Mouse (Mus musculus) forebrain, embryonic 11.5 days (tissue): Measurements from ENCODE around the gene Loxl3. TPM values are rescaled to one million over a fixed set of nuclear protein-coding genes. Genes with fewer than 3 reads are reported as not detected.

Experiments
- ATAC-seq: fragments of 200-750 bp; cut with Nextera tagmentation; replicated peaks from 2 replicates; pipeline ENCODE4 v1.8.0; 2017; ENCODE audit warnings: moderate TSS enrichment; ENCODE audit not compliant: low FRiP score
- DNase-seq: peaks from one replicate; pipeline ENCODE4 v3.0.0-alpha.2; 2017; ENCODE audit warnings: low spot score
- H3K27ac ChIP-seq: fragments of 300-500 bp; sonication (generic); 2 replicates; pipeline ENCODE4 v1.5.1; 2014; ENCODE audit warnings: low read depth, low read length
- H3K27me3 ChIP-seq: fragments of 300-500 bp; sonication (generic); 2 replicates; pipeline ENCODE4 v1.6.1; 2014; ENCODE audit warnings: mild to moderate bottlenecking, low read length, mixed read lengths; ENCODE audit not compliant: control insufficient read depth, insufficient read depth
- H3K36me3 ChIP-seq: fragments of 300-500 bp; sonication (generic); 2 replicates; pipeline ENCODE4 v1.6.1; 2014; ENCODE audit warnings: mild to moderate bottlenecking, low read length, moderate library complexity, mixed read lengths; ENCODE audit not compliant: control insufficient read depth, insufficient read depth
- H3K4me1 ChIP-seq: fragments of 300-500 bp; sonication (generic); replicated peaks from 2 replicates; pipeline ENCODE4 v1.6.1; 2014; ENCODE audit warnings: low read length, mixed read lengths; ENCODE audit not compliant: control insufficient read depth, insufficient read depth
- H3K4me2 ChIP-seq: fragments of 300-500 bp; sonication (generic); 2 replicates; pipeline ENCODE4 v1.6.1; 2014; ENCODE audit warnings: low read depth, mild to moderate bottlenecking, low read length, moderate library complexity, mixed read lengths; ENCODE audit not compliant: severe bottlenecking
- H3K4me3 ChIP-seq: fragments of 300-500 bp; sonication (generic); 2 replicates; pipeline ENCODE4 v1.5.1; 2014; ENCODE audit warnings: low read depth, low read length
- H3K9ac ChIP-seq: fragments of 300-500 bp; sonication (generic); 2 replicates; pipeline ENCODE4 v1.6.1; 2014; ENCODE audit warnings: low read length
- H3K9me3 ChIP-seq: fragments of 300-500 bp; sonication (generic); 2 replicates; pipeline ENCODE4 v1.6.1; 2016; ENCODE audit warnings: low read length, mixed read lengths; ENCODE audit not compliant: control insufficient read depth
- WGBS: fragments of 180-500 bp; shearing (Covaris S2); extraction: QIAGEN DNeasy Blood & Tissue Kit; methylation state at CpG from one replicate; pipeline ENCODE4 v1.1.7; 2014; 5-methylcytosine and 5-hydroxymethylcytosine counted together
- polyA plus RNA-seq: library from polyadenylated mRNA; unstranded; fragments of >200 nt; fragmentation: Nextera tagmentation; extraction: Ambion mirVana; gene quantifications from 2 replicates; pipeline ENCODE4 v1.2.1, GENCODE M21; 2014

Loxl3 gene
- polyA plus RNA-seq, 1 experiment from 2014 or later: 9.9 TPM

DNA sequence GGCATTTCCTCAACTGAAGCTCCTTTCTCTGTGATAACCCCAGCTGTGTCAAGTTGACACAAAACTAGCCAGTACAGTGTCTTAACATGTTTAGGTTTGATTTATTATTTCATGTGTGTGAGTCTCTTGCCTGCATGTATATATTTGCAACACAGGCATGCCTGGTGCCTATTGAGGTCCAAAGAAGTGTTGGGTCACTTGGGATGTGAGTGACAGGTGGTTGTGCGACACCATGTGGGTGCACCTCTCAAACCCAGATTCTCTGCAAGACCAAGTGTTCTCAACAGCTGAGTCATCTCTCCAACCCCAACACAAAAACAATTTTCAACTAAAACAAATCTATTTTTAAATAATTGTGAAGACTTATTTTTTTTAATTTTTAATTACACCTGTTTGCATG is 30.9 kb upstream of the Loxl3 start:
- WGBS: 87% methylated on average over 1 of the region's 1 CpGs
- H3K27ac ChIP-seq: no peak overlapping the region
- ATAC-seq (no peak), DNase-seq (no peak)
- no peak overlapping the region for H3K9ac ChIP-seq
- H3K4me1 ChIP-seq: no peaks in the 10 kb centered on the region
- H3K27me3 ChIP-seq: no peaks in the 10 kb centered on the region
- no peaks in the 10 kb centered on the region for H3K9me3 ChIP-seq
- no peaks in the 10 kb centered on the region for H3K36me3 ChIP-seq
- no peak overlapping the region for H3K4me2 ChIP-seq
- no peak overlapping the region for H3K4me3 ChIP-seq

DNA sequence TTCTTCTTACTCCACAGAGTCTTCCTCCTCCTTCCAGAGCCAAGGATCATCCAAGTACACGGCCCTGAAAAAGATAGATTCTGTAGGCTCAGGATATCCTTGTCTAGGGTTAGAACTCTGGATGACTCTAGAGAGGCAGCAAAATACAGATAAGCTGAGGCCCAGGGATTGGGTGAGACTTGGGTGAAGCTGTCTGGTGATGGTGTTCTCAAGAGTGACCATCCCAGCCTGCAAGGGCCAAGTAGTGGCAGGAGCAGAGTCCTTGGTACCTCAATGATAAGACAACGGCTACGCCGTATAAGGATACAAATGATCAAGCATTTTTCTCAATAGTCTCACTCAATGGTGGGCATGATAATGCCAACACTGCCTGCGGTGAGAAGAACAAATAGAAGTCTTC is 30.1 kb upstream of the Loxl3 start:
- Histone ChIP-seq H3K27ac (no peak overlapping the region), H3K27me3 (no peaks in the 10 kb centered on the region), H3K4me1 (no peaks in the 10 kb centered on the region), H3K4me2 (no peak overlapping the region), H3K9me3 (no peaks in the 10 kb centered on the region), H3K36me3 (no peaks in the 10 kb centered on the region), H3K4me3 (no peak overlapping the region), H3K9ac (no peak overlapping the region)
- ATAC-seq (no peak), DNase-seq (no peak)
- WGBS: 87% methylated on average over 5 of the region's 5 CpGs

DNA sequence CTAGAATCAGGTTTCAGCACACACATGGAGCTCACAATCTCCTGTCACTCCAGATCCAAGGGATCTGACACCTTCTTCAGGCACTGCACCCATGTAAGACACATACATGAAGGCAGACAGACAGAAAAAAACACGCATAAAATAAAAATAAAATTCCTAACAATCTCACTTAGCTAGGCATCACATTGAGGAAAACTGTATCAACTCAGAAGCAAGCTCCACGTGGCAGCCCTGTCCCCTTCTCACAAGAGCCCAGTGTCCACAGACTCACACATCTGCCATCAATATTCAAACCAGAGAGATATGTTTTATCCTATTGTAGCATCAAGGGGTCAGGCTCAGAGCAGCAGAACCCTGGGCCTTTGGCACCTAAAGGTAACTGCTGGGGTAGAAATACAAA is 29.7 kb upstream of the Loxl3 start:
- ATAC-seq: no peak
- Histone ChIP-seq H3K4me3 (no peak overlapping the region), H3K9ac (no peak overlapping the region), H3K9me3 (no peaks in the 10 kb centered on the region), H3K27me3 (no peaks in the 10 kb centered on the region), H3K36me3 (no peaks in the 10 kb centered on the region), H3K4me1 (no peaks in the 10 kb centered on the region), H3K27ac (no peak overlapping the region), H3K4me2 (no peak overlapping the region)
- 87% methylated on average over 2 of the region's 2 CpGs for WGBS
- DNase-seq: no peak

DNA sequence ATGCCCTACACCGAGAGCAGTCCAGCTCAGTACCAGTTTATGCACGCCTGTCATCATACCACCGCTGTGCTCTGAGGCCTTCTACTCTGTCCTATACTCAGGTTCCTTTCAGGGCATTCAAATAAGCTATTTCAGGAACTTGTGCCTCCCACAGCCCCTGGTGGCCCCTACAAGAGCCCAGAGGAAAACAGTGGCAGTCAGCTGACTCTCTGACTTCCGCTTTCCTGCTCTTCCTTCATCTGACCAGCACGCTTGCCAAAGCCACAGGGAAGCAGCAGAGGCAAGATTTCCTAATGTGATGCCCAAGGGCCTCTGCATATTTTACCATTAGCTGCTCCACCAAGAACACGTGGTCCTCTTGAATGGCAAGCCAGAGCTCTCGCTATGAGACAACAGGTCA is 29.1 kb upstream of the Loxl3 start:
- no peaks in the 10 kb centered on the region for H3K36me3 ChIP-seq
- no peaks in the 10 kb centered on the region for H3K4me1 ChIP-seq
- DNase-seq: no peak
- no peak overlapping the region for H3K27ac ChIP-seq
- no peaks in the 10 kb centered on the region for H3K27me3 ChIP-seq
- ATAC-seq: no peak
- WGBS: 59% methylated on average over 7 of the region's 7 CpGs
- no peak overlapping the region for H3K9ac ChIP-seq
- no peaks in the 10 kb centered on the region for H3K9me3 ChIP-seq
- no peak overlapping the region for H3K4me2 ChIP-seq
- H3K4me3 ChIP-seq: no peak overlapping the region

DNA sequence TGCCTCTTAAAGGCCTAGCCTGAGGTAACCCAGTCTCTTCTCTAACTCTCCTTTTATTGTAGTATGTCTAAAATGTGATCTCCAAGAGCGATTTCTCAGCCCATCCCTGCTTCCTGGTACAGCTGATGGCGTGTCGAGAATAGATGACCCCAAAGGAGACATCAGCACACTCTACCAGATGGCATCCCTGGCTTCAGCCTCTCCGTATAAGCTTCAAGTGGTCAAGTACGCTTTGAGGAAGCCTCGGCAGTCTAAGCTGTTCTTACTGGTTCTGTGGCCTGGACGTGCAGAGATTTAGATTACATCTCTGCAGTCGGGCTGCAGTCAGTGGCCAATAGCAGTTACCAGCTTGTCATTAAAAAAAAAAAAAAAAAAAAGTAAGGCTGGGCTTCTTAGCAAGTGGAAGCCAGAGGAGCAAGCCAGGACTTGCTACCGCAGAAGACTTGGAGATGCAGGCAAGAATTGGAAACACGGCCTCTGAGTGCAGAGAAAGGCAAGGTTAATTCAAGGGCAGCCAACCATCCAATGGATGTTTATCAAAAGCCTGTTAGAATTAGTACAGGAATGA is 28.4 kb upstream of the Loxl3 start:
- Histone ChIP-seq H3K4me3 (no peak overlapping the region), H3K9ac (no peak overlapping the region), H3K4me1 (no peaks in the 10 kb centered on the region), H3K9me3 (no peaks in the 10 kb centered on the region), H3K36me3 (no peaks in the 10 kb centered on the region), H3K27me3 (no peaks in the 10 kb centered on the region), H3K27ac (no peak overlapping the region), H3K4me2 (no peak overlapping the region)
- DNase-seq (no peak), ATAC-seq (no peak)
- WGBS: 86% methylated on average over 10 of the region's 10 CpGs

DNA sequence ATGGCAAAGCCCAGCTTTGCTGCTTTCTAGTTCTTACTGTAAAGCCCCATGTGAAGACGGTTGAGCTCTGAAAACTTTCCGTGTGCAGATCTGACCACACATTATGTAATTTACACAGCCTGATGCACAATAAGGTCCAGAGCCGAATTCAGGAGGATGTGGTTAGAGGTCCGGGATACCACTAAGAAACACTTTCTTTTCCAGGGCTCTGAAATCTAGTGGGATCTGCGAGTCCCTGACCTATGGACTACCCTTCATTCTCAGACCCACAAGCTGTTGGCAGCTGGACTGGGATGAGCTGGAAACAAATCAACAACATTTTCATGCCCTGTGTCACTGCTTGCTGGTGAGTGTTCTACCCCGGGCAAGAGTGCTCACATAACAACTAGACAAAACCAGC is 27.9 kb upstream of the Loxl3 start:
- 83% methylated on average over 6 of the region's 6 CpGs for whole genome bisulfite sequencing
- no peak overlapping the region for H3K27ac ChIP-seq
- H3K4me3 ChIP-seq: no peak overlapping the region
- ATAC-seq: no peak
- no peak overlapping the region for H3K9ac ChIP-seq
- no peaks in the 10 kb centered on the region for H3K4me1 ChIP-seq
- no peaks in the 10 kb centered on the region for H3K27me3 ChIP-seq
- no peaks in the 10 kb centered on the region for H3K36me3 ChIP-seq
- no peak overlapping the region for H3K4me2 ChIP-seq
- DNase-seq: no peak
- H3K9me3 ChIP-seq: no peaks in the 10 kb centered on the region

DNA sequence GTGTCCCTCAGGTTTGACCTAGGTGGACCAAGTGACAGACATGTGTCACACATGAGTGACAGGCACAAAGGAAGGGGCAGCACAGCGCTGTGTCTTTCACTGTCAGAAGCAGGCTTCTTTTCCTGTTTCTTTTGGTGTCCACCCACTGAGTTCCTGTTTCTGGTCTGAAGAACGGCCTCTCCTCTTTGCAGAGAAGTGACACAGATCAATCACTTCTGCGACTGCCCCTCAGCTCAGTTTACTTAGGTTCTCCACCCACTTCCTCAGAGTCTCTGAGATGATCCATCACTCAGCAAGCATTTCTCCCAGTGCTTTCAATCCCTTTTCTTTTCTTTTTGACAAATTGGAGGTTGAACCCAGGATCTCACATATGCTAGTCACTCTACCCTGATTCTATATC is 25.3 kb upstream of the Loxl3 start:
- H3K9me3 ChIP-seq: no peaks in the 10 kb centered on the region
- no peak overlapping the region for H3K4me3 ChIP-seq
- H3K9ac ChIP-seq: no peak overlapping the region
- DNase-seq (no peak), ATAC-seq (no peak)
- H3K27me3 ChIP-seq: no peaks in the 10 kb centered on the region
- no peaks in the 10 kb centered on the region for H3K4me1 ChIP-seq
- WGBS: 85% methylated on average over 3 of the region's 3 CpGs
- no peak overlapping the region for H3K4me2 ChIP-seq
- H3K27ac ChIP-seq: no peak overlapping the region
- no peaks in the 10 kb centered on the region for H3K36me3 ChIP-seq

DNA sequence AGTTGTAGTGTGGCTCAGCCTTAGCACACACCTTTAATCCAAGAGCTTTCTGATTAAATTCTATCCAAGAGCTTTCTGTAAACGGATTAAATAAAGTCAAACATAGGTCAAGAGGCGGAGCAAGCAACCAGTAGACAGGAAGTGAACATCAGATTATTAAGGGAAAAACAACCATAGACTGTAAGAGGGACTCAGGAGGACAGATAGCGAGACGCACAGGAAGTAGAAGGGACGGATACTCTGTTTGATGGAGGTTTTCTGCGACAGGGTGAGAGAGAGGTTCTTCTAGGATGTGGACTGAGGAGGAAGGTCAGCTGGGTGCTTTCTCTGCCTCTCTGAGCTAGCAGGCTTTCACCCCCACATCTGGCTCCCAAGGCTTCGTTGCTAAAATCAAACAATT is 24.0 kb upstream of the Loxl3 start:
- no peak for ATAC-seq
- WGBS: 78% methylated on average over 7 of the region's 7 CpGs

DNA sequence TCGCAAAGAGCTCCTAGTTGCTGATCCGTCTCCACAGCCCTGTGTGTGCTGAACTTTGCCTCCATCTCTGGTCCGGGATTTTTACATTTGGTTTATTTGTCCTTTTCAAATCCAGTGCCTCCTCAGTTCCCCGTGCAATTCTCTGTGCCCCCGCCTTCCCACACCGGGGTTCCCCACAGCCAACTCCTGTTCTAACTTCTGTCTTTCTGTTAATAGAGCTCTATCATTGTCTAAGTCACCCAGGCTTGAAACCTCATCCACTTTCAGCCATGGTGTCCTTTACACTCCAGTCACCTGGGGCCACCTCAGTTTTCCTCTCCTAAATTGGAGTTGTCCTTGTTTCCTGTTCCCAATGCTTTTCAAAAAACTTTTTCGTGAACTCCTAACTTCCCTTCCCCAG is 22.7 kb upstream of the Loxl3 start:
- 83% methylated on average over 7 of the region's 7 CpGs for WGBS
- H3K36me3 ChIP-seq: no peaks in the 10 kb centered on the region
- no peak for ATAC-seq
- no peak overlapping the region for H3K4me3 ChIP-seq
- DNase-seq: no peak
- H3K9me3 ChIP-seq: no peaks in the 10 kb centered on the region
- H3K9ac ChIP-seq: no peak overlapping the region
- H3K27ac ChIP-seq: no peak overlapping the region
- no peaks in the 10 kb centered on the region for H3K27me3 ChIP-seq
- no peaks in the 10 kb centered on the region for H3K4me1 ChIP-seq
- no peak overlapping the region for H3K4me2 ChIP-seq

More for the DNA sequence above, 24.0 kb upstream of the Loxl3 start:
- no peaks in the 10 kb centered on the region for H3K27me3 ChIP-seq
- H3K9ac ChIP-seq: no peak overlapping the region
- no peak for DNase-seq
- no peak overlapping the region for H3K4me3 ChIP-seq
- H3K4me2 ChIP-seq: no peak overlapping the region
- no peaks in the 10 kb centered on the region for H3K4me1 ChIP-seq
- no peak overlapping the region for H3K27ac ChIP-seq
- H3K9me3 ChIP-seq: no peaks in the 10 kb centered on the region
- H3K36me3 ChIP-seq: no peaks in the 10 kb centered on the region
